Mouse (Mus musculus): ENCODE results near the gene Mogat2. TPM values are rescaled to one million over a fixed set of nuclear protein-coding genes. Genes with fewer than 3 reads are reported as not detected.

Gene Mogat2
- polyA plus RNA-seq, 1 experiment = 0.21 TPM

- no peaks in the 10 kb centered on the region for H3K36me3 ChIP-seq (ENCODE audit: control insufficient read depth, insufficient read depth, low read length)
- WGBS = 88% methylated on average over 9 of the region's 9 CpGs
- DNase-seq (ENCODE audit: low read depth in 1 of 2, low spot score in 2 of 2) = no peak
- H3K27me3 ChIP-seq (ENCODE audit: control insufficient read depth, insufficient read depth, low read length) = no peaks in the 10 kb centered on the region
- no peak for TF ChIP-seq CTCF (IDR thresholded peaks at IDR 0.05; ENCODE audit: extremely low read depth, insufficient read depth, insufficient read length, insufficient replicate concordance)
- no peak for TF ChIP-seq POLR2A (IDR thresholded peaks at IDR 0.05; ENCODE audit: low read depth, low read length)
- H3K27ac ChIP-seq (ENCODE audit: insufficient read depth, low read length) = no peak overlapping the region
- no peak overlapping the region for H3K4me3 ChIP-seq (ENCODE audit: extremely low read depth, insufficient read depth, insufficient read length)
- H3K4me1 ChIP-seq (ENCODE audit: control insufficient read depth, insufficient read depth, insufficient read length) = peaks cover 5% of the 10 kb centered on the region; the same call in 1 of the 2 replicates
These were observed 59.1 kb downstream of the Mogat2 start for GRCm38 (mm10) chr7:99179271-99179670.

DNA sequence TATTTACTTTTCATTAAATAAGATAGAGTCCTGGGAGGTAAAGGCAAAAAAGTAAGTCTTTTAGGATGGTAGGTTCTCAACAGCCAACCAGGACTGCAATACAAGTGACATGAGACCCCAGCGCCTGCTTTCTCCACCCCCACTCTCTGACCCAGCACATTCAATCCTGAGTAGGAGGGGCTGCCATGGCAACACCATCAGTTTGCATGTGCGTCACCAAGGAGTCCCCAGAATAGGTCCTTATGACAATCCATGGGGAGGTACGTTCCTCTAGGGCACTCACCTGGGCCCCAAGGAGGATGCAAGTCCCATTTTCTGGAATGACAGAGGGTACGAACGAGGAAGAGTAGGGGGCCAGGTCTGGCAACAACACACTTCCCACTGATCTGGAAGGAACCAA, 61.0 kb downstream of the Mogat2 start:
- 94% methylated on average over 5 of the region's 5 CpGs for WGBS
- H3K4me1 ChIP-seq (ENCODE audit: control insufficient read depth, insufficient read depth, insufficient read length) = no peaks in the 10 kb centered on the region

GRCm38 (mm10) chr7:99175666-99176065, 62.8 kb downstream of the Mogat2 start:
- H3K4me1 ChIP-seq (ENCODE audit: control insufficient read depth, insufficient read depth, insufficient read length) = no peaks in the 10 kb centered on the region
- H3K27me3 ChIP-seq (ENCODE audit: control insufficient read depth, insufficient read depth, low read length) = no peaks in the 10 kb centered on the region
- H3K4me3 ChIP-seq (ENCODE audit: extremely low read depth, insufficient read depth, insufficient read length) = no peak overlapping the region
- H3K36me3 ChIP-seq (ENCODE audit: control insufficient read depth, insufficient read depth, low read length) = no peaks in the 10 kb centered on the region
- DNase-seq (ENCODE audit: low read depth in 1 of 2, low spot score in 2 of 2) = no peak
- TF ChIP-seq POLR2A (IDR thresholded peaks at IDR 0.05; ENCODE audit: low read depth, low read length) (no peak), CTCF (IDR thresholded peaks at IDR 0.05; ENCODE audit: extremely low read depth, insufficient read depth, insufficient read length, insufficient replicate concordance) (no peak)
- WGBS = 88% methylated on average over 9 of the region's 9 CpGs
- H3K27ac ChIP-seq (ENCODE audit: insufficient read depth, low read length) = no peak overlapping the region

More for the DNA sequence above, 61.0 kb downstream of the Mogat2 start:
- Histone ChIP-seq H3K27ac (ENCODE audit: insufficient read depth, low read length) (no peak overlapping the region), H3K4me3 (ENCODE audit: extremely low read depth, insufficient read depth, insufficient read length) (no peak overlapping the region), H3K36me3 (ENCODE audit: control insufficient read depth, insufficient read depth, low read length) (no peaks in the 10 kb centered on the region), H3K27me3 (ENCODE audit: control insufficient read depth, insufficient read depth, low read length) (no peaks in the 10 kb centered on the region)
- no peak for DNase-seq (ENCODE audit: low read depth in 1 of 2, low spot score in 2 of 2)
- TF ChIP-seq POLR2A (IDR thresholded peaks at IDR 0.05; ENCODE audit: low read depth, low read length) (no peak), CTCF (IDR thresholded peaks at IDR 0.05; ENCODE audit: extremely low read depth, insufficient read depth, insufficient read length, insufficient replicate concordance) (no peak)

GRCm38 (mm10) chr7:99175118-99175517, 63.3 kb downstream of the Mogat2 start:
- H3K36me3 ChIP-seq (ENCODE audit: control insufficient read depth, insufficient read depth, low read length) = no peaks in the 10 kb centered on the region
- H3K4me1 ChIP-seq (ENCODE audit: control insufficient read depth, insufficient read depth, insufficient read length) = no peaks in the 10 kb centered on the region

DNA sequence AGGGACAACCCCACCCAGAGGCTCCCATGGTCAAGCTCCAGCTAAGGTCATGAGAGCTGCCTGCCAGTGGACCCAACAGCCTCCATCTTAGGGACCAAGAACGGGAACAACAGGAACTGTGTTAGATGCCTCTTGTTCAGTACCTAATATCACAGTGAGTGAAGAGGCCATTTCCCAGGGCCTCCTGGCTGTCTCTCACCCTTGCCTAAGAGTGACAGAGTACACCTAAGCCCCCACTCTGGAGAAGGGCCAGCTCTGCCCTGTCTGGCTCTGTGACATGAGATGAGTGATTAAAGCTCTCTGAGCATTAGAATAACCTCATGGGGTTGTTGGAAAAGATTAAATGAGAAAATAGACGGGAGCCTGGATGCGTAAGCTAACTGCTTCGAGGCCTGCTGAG, 64.4 kb downstream of the Mogat2 start:
- no peak for DNase-seq (ENCODE audit: low read depth in 1 of 2, low spot score in 2 of 2)

More at GRCm38 (mm10) chr7:99175118-99175517, 63.3 kb downstream of the Mogat2 start:
- 84% methylated on average over 11 of the region's 11 CpGs for WGBS
- DNase-seq (ENCODE audit: low read depth in 1 of 2, low spot score in 2 of 2) = no peak
- Histone ChIP-seq H3K27me3 (ENCODE audit: control insufficient read depth, insufficient read depth, low read length) (no peaks in the 10 kb centered on the region), H3K4me3 (ENCODE audit: extremely low read depth, insufficient read depth, insufficient read length) (no peak overlapping the region), H3K27ac (ENCODE audit: insufficient read depth, low read length) (no peak overlapping the region)
- no peak for TF ChIP-seq CTCF (IDR thresholded peaks at IDR 0.05; ENCODE audit: extremely low read depth, insufficient read depth, insufficient read length, insufficient replicate concordance)
- no peak for TF ChIP-seq POLR2A (IDR thresholded peaks at IDR 0.05; ENCODE audit: low read depth, low read length)

GRCm38 (mm10) chr7:99172898-99173297, 65.5 kb downstream of the Mogat2 start:
- TF ChIP-seq POLR2A (IDR thresholded peaks at IDR 0.05; ENCODE audit: low read depth, low read length) (no peak), CTCF (IDR thresholded peaks at IDR 0.05; ENCODE audit: extremely low read depth, insufficient read depth, insufficient read length, insufficient replicate concordance) (no peak)
- no peaks in the 10 kb centered on the region for H3K27me3 ChIP-seq (ENCODE audit: control insufficient read depth, insufficient read depth, low read length)
- WGBS = 50% methylated on average over 6 of the region's 6 CpGs
- DNase-seq (ENCODE audit: low read depth in 1 of 2, low spot score in 2 of 2) = no peak
- H3K4me1 ChIP-seq (ENCODE audit: control insufficient read depth, insufficient read depth, insufficient read length) = no peaks in the 10 kb centered on the region
- no peaks in the 10 kb centered on the region for H3K36me3 ChIP-seq (ENCODE audit: control insufficient read depth, insufficient read depth, low read length)
- H3K4me3 ChIP-seq (ENCODE audit: extremely low read depth, insufficient read depth, insufficient read length) = no peak overlapping the region
- H3K27ac ChIP-seq (ENCODE audit: insufficient read depth, low read length) = no peak overlapping the region

More for the DNA sequence above, 64.4 kb downstream of the Mogat2 start:
- no peak for TF ChIP-seq CTCF (IDR thresholded peaks at IDR 0.05; ENCODE audit: extremely low read depth, insufficient read depth, insufficient read length, insufficient replicate concordance)
- TF ChIP-seq POLR2A (IDR thresholded peaks at IDR 0.05; ENCODE audit: low read depth, low read length) = no peak
- Histone ChIP-seq H3K4me1 (ENCODE audit: control insufficient read depth, insufficient read depth, insufficient read length) (no peaks in the 10 kb centered on the region), H3K4me3 (ENCODE audit: extremely low read depth, insufficient read depth, insufficient read length) (no peak overlapping the region), H3K27ac (ENCODE audit: insufficient read depth, low read length) (no peak overlapping the region), H3K36me3 (ENCODE audit: control insufficient read depth, insufficient read depth, low read length) (no peaks in the 10 kb centered on the region), H3K27me3 (ENCODE audit: control insufficient read depth, insufficient read depth, low read length) (no peaks in the 10 kb centered on the region)
- WGBS = 93% methylated on average over 4 of the region's 4 CpGs

DNA sequence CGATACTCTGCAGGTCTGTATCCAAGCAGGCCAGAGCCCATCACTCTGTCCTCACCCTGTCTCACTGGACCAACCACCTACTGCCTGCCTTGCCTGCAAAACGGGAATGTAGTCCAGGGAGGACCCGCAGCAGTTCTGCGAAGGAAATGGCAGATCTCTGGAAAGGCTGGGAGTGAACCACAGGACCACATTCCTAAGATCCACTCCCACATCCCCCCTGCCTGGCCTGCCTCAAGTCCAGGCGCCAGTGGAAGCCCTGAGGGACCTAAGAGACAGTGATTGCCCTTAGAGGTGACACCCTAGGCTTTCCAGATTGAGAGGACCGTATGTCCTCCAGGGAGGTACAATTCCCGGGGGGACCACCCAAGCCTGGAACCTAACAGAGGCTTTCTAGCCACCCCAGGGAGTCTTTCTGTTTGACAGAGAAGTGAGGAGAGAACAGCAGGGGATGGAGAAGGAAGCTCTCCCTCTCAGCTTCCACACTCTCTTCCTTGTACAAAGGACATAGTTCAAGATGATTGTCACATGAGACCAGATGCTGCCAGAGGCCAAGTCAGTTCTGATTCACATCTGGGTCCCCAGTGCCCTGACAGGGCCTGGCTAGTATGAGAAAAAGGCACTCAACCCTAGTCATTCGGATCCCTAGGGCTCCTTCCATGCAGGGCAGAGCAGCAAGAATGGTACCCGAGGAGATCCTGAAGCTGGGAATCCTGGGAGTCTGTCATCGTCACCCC, 66.5 kb downstream of the Mogat2 start:
- H3K4me1 ChIP-seq (ENCODE audit: control insufficient read depth, insufficient read depth, insufficient read length) = no peaks in the 10 kb centered on the region
- H3K4me3 ChIP-seq (ENCODE audit: extremely low read depth, insufficient read depth, insufficient read length) = no peak overlapping the region
- H3K27me3 ChIP-seq (ENCODE audit: control insufficient read depth, insufficient read depth, low read length) = no peaks in the 10 kb centered on the region
- WGBS = 86% methylated on average over 10 of the region's 10 CpGs
- no peaks in the 10 kb centered on the region for H3K36me3 ChIP-seq (ENCODE audit: control insufficient read depth, insufficient read depth, low read length)
- TF ChIP-seq CTCF (IDR thresholded peaks at IDR 0.05; ENCODE audit: extremely low read depth, insufficient read depth, insufficient read length, insufficient replicate concordance) (no peak), POLR2A (IDR thresholded peaks at IDR 0.05; ENCODE audit: low read depth, low read length) (no peak)
- no peak overlapping the region for H3K27ac ChIP-seq (ENCODE audit: insufficient read depth, low read length)
- no peak for DNase-seq (ENCODE audit: low read depth in 1 of 2, low spot score in 2 of 2)

Data from spleen, adult 2 months (tissue).